Mouse (Mus musculus) heart, postnatal 0 days (tissue): ENCODE results near the gene Cask. TPM values are rescaled to one million over a fixed set of nuclear protein-coding genes. Genes with fewer than 3 reads are reported as not detected.

Experiments
- ATAC-seq: fragments of 200-750 bp; cut with Nextera tagmentation; 2 replicates; pipeline ENCODE4 v1.8.0; 2017; ENCODE audit warnings: low read depth, moderate number of reproducible peaks, moderate library complexity; ENCODE audit not compliant: insufficient read depth
- DNase-seq: peaks from one replicate; pipeline ENCODE4 v3.0.0-alpha.2; 2016; ENCODE audit warnings: low spot score
- H3K27ac ChIP-seq: fragments of 300-500 bp; sonication (generic); 2 replicates; pipeline ENCODE4 v1.5.1; 2014; ENCODE audit warnings: low read depth, mild to moderate bottlenecking
- H3K27me3 ChIP-seq: fragments of 300-500 bp; sonication (generic); 2 replicates; pipeline ENCODE4 v1.6.1; 2014; ENCODE audit warnings: low read length, mixed read lengths; ENCODE audit not compliant: control insufficient read depth, insufficient read depth
- H3K36me3 ChIP-seq: fragments of 300-500 bp; sonication (generic); replicated peaks from 2 replicates; pipeline ENCODE4 v1.6.1; 2014; ENCODE audit warnings: low read length, mixed read lengths; ENCODE audit not compliant: control insufficient read depth, insufficient read depth
- H3K4me1 ChIP-seq: fragments of 300-500 bp; sonication (generic); 2 replicates; pipeline ENCODE4 v1.6.1; 2014; ENCODE audit warnings: antibody characterized with exemption; ENCODE audit not compliant: control insufficient read depth, insufficient read depth
- H3K4me2 ChIP-seq: fragments of 300-500 bp; sonication (generic); 2 replicates; pipeline ENCODE4 v1.6.1; 2014; ENCODE audit warnings: low read depth, mild to moderate bottlenecking, low read length, moderate library complexity
- H3K4me3 ChIP-seq: fragments of 300-500 bp; sonication (generic); 2 replicates; pipeline ENCODE4 v1.5.1; 2014; ENCODE audit warnings: low read depth, low read length
- H3K9ac ChIP-seq: fragments of 300-500 bp; sonication (generic); replicated peaks from 2 replicates; pipeline ENCODE4 v1.6.1; 2014; ENCODE audit warnings: low read depth, low read length, mixed read lengths
- H3K9me3 ChIP-seq: fragments of 300-500 bp; sonication (generic); replicated peaks from 2 replicates; pipeline ENCODE4 v1.6.1; 2016; ENCODE audit warnings: low read length; ENCODE audit not compliant: control insufficient read depth
- CTCF ChIP-seq: IDR thresholded peaks from 2 replicates; pipeline ENCODE4 v1.5.1; 2016; ENCODE audit warnings: antibody characterized with exemption, control low read depth, low read depth
- EP300 ChIP-seq: IDR thresholded peaks from 2 replicates; pipeline ENCODE4 v1.6.1; 2016; ENCODE audit warnings: antibody characterized with exemption, low read depth
- WGBS: fragments of 180-500 bp; shearing (Covaris S2); extraction: QIAGEN DNeasy Blood & Tissue Kit; methylation state at CpG from one replicate; pipeline ENCODE4 v1.1.7; 2014; 5-methylcytosine and 5-hydroxymethylcytosine counted together
- polyA plus RNA-seq: library from polyadenylated mRNA; unstranded; fragments of >200 nt; fragmentation: Nextera tagmentation; extraction: Ambion mirVana; gene quantifications from 2 replicates; pipeline ENCODE4 v1.2.1, GENCODE M21; 2015
- total RNA-seq: library from RNA; depleted of rRNA; stranded (reverse); fragments of >200 nt; gene quantifications from 2 replicates; pipeline ENCODE4 v1.2.3, GENCODE M21; 2014; ENCODE audit warnings: low replicate concordance

The Cask gene
- total and polyA plus RNA-seq, 2 experiments from 2014 or later: 4.5 to 23.1 TPM

- no peak overlapping the region for H3K9ac ChIP-seq
- H3K27ac ChIP-seq: no peak overlapping the region
- H3K36me3 ChIP-seq: no peaks in the 10 kb centered on the region
- WGBS: 60% methylated on average over 3 of the region's 3 CpGs
- H3K4me2 ChIP-seq: no peak overlapping the region
- no peaks in the 10 kb centered on the region for H3K9me3 ChIP-seq
- H3K4me1 ChIP-seq: no peaks in the 10 kb centered on the region
- no peaks in the 10 kb centered on the region for H3K27me3 ChIP-seq
- H3K4me3 ChIP-seq: no peak overlapping the region
- ATAC-seq (no peak), DNase-seq (no peak)
- TF ChIP-seq CTCF: no peak
- no peak for TF ChIP-seq EP300
Observed at GRCm38 (mm10) chrX:13554504-13554903, 296.7 kb downstream of the Cask start.

GRCm38 (mm10) chrX:13552288-13552687 is 298.9 kb downstream of the Cask start:
- H3K9me3 ChIP-seq: no peaks in the 10 kb centered on the region
- no peaks in the 10 kb centered on the region for H3K27me3 ChIP-seq
- H3K9ac ChIP-seq: no peak overlapping the region
- 69% methylated on average over 2 of the region's 2 CpGs for WGBS
- no peaks in the 10 kb centered on the region for H3K36me3 ChIP-seq
- no peaks in the 10 kb centered on the region for H3K4me1 ChIP-seq
- TF ChIP-seq EP300: no peak
- TF ChIP-seq CTCF: no peak
- H3K4me2 ChIP-seq: no peak overlapping the region
- no peak overlapping the region for H3K4me3 ChIP-seq
- no peak for DNase-seq
- no peak overlapping the region for H3K27ac ChIP-seq
- ATAC-seq: no peak

- H3K4me1 ChIP-seq: no peaks in the 10 kb centered on the region
- ATAC-seq (no peak), DNase-seq (no peak)
- TF ChIP-seq EP300 (no peak), CTCF (no peak)
- no peaks in the 10 kb centered on the region for H3K9me3 ChIP-seq
- WGBS: 75% methylated on average over 4 of the region's 4 CpGs
- no peak overlapping the region for H3K4me2 ChIP-seq
- no peak overlapping the region for H3K9ac ChIP-seq
- no peaks in the 10 kb centered on the region for H3K36me3 ChIP-seq
- no peak overlapping the region for H3K27ac ChIP-seq
- no peaks in the 10 kb centered on the region for H3K27me3 ChIP-seq
- H3K4me3 ChIP-seq: no peak overlapping the region
Observed at GRCm38 (mm10) chrX:13551566-13551965, 299.6 kb downstream of the Cask start.

- Histone ChIP-seq H3K4me1 (no peaks in the 10 kb centered on the region), H3K27me3 (no peaks in the 10 kb centered on the region), H3K9me3 (no peaks in the 10 kb centered on the region), H3K9ac (no peak overlapping the region), H3K4me3 (no peak overlapping the region), H3K4me2 (no peak overlapping the region), H3K27ac (no peak overlapping the region), H3K36me3 (no peaks in the 10 kb centered on the region)
- 52% methylated on average over 4 of the region's 4 CpGs for WGBS
- ATAC-seq: no peak
- TF ChIP-seq CTCF (no peak), EP300 (no peak)
- DNase-seq: peak; percentile 8
Observed at GRCm38 (mm10) chrX:13549100-13549499, 302.1 kb downstream of the Cask start.

GRCm38 (mm10) chrX:13521288-13521687 is 329.9 kb downstream of the Cask start:
- TF ChIP-seq EP300: no peak
- Histone ChIP-seq H3K9ac (no peak overlapping the region), H3K4me2 (no peak overlapping the region), H3K4me1 (no peaks in the 10 kb centered on the region), H3K9me3 (no peaks in the 10 kb centered on the region), H3K36me3 (no peaks in the 10 kb centered on the region), H3K4me3 (no peak overlapping the region), H3K27ac (no peak overlapping the region), H3K27me3 (peaks cover 7% of the 10 kb centered on the region; the same call in 1 of the 2 replicates)
- 84% methylated on average over 8 of the region's 8 CpGs for WGBS
- DNase-seq (no peak), ATAC-seq (no peak)

- peaks cover 3% of the 10 kb centered on the region; the same call in 1 of the 2 replicates for H3K27me3 ChIP-seq
- H3K9me3 ChIP-seq: no peaks in the 10 kb centered on the region
- WGBS: 78% methylated on average over 4 of the region's 4 CpGs
- H3K36me3 ChIP-seq: no peaks in the 10 kb centered on the region
- no peak for DNase-seq
- no peak for TF ChIP-seq EP300
- TF ChIP-seq CTCF: no peak
- no peak overlapping the region for H3K4me2 ChIP-seq
- no peak overlapping the region for H3K9ac ChIP-seq
- H3K4me3 ChIP-seq: no peak overlapping the region
- no peak for ATAC-seq
- no peak overlapping the region for H3K27ac ChIP-seq
- H3K4me1 ChIP-seq: no peaks in the 10 kb centered on the region
Observed at GRCm38 (mm10) chrX:13520566-13520965, 330.6 kb downstream of the Cask start.
